Mouse (Mus musculus): ENCODE measurements around the gene Cnn3. TPM values are rescaled to one million over a fixed set of nuclear protein-coding genes. Genes with fewer than 3 reads are reported as not detected.

Gene Cnn3
- 10 to 100 TPM; 30.4 to 35.4 (median 33.8) TPM for total RNA-seq (2022)

GRCm38 (mm10) chr3:121425861-121426620 lies at the start of gene Cnn3:
TSS of gene Cnn3 (plus strand) at chr3:121426497.
- peak; percentile 79 for DNase-seq (ENCODE audit: low spot score)

GRCm38 (mm10) chr3:121378708-121379612 lies 47.3 kb upstream of the Cnn3 start:
- DNase-seq (ENCODE audit: low spot score): peak; percentile 24

GRCm38 (mm10) chr3:121379699-121380098 lies 46.6 kb upstream of the Cnn3 start:
- no peak for DNase-seq (ENCODE audit: low spot score)

- no peak for DNase-seq (ENCODE audit: low spot score)
These were observed 38.8 kb upstream of the Cnn3 start for GRCm38 (mm10) chr3:121387471-121388009.

- no peak for DNase-seq (ENCODE audit: low spot score)
These were observed 36.9 kb upstream of the Cnn3 start for GRCm38 (mm10) chr3:121389366-121389765.

- DNase-seq (ENCODE audit: low spot score): no peak
These were observed 36.3 kb upstream of the Cnn3 start for GRCm38 (mm10) chr3:121389860-121390530.

- no peak for DNase-seq (ENCODE audit: low spot score)
These were observed 35.6 kb upstream of the Cnn3 start for GRCm38 (mm10) chr3:121390724-121391123.

GRCm38 (mm10) chr3:121395588-121396295 lies 30.6 kb upstream of the Cnn3 start:
- DNase-seq (ENCODE audit: low spot score): no peak

GRCm38 (mm10) chr3:121396561-121396960 lies 29.7 kb upstream of the Cnn3 start:
- no peak for DNase-seq (ENCODE audit: low spot score)

GRCm38 (mm10) chr3:121397007-121397406 lies 29.3 kb upstream of the Cnn3 start:
- no peak for DNase-seq (ENCODE audit: low spot score)

- no peak for DNase-seq (ENCODE audit: low spot score)
These were observed 24.9 kb upstream of the Cnn3 start for GRCm38 (mm10) chr3:121401384-121401783.

- no peak for DNase-seq (ENCODE audit: low spot score)
These were observed 24.2 kb upstream of the Cnn3 start for GRCm38 (mm10) chr3:121402096-121402495.

GRCm38 (mm10) chr3:121403449-121403848 lies 22.8 kb upstream of the Cnn3 start:
- DNase-seq (ENCODE audit: low spot score): no peak

- DNase-seq (ENCODE audit: low spot score): no peak
These were observed 21.2 kb upstream of the Cnn3 start for GRCm38 (mm10) chr3:121405101-121405500.

- DNase-seq (ENCODE audit: low spot score): no peak
These were observed 18.9 kb upstream of the Cnn3 start for GRCm38 (mm10) chr3:121407417-121407816.

GRCm38 (mm10) chr3:121408386-121408785 lies 17.9 kb upstream of the Cnn3 start:
- no peak for DNase-seq (ENCODE audit: low spot score)

- DNase-seq (ENCODE audit: low spot score): no peak
These were observed 14.8 kb upstream of the Cnn3 start for GRCm38 (mm10) chr3:121411450-121411849.

- no peak for DNase-seq (ENCODE audit: low spot score)
These were observed 9.8 kb upstream of the Cnn3 start for GRCm38 (mm10) chr3:121416171-121417154.

GRCm38 (mm10) chr3:121417379-121418250 lies 8.7 kb upstream of the Cnn3 start:
- DNase-seq (ENCODE audit: low spot score): no peak
